Mouse (Mus musculus) urinary bladder, postnatal 4 days (tissue): ENCODE measurements around the gene Wdr63.

Experiments
- DNase-seq, 2 experiments: peaks; one replicate each; pipeline ENCODE4 v3.0.0; 2021 to 2022; ENCODE audit warnings: low spot score in 2 of 2

Gene Wdr63

GRCm38 (mm10) chr3:146122125-146122420 is 14.1 kb upstream of the Wdr63 start:
- no peak for DNase-seq

GRCm38 (mm10) chr3:146121310-146122124 is 13.6 kb upstream of the Wdr63 start:
- no peak for DNase-seq

GRCm38 (mm10) chr3:146117997-146118457 is 10.1 kb upstream of the Wdr63 start:
- DNase-seq = no peak

- no peak for DNase-seq
Measured at GRCm38 (mm10) chr3:146117258-146117996, 9.5 kb upstream of the Wdr63 start, which contains the start of gene Mcoln3. Mcoln3 (plus strand) TSS chr3:146117450.

GRCm38 (mm10) chr3:146110916-146111315 is 3.0 kb upstream of the Wdr63 start:
- no peak for DNase-seq

GRCm38 (mm10) chr3:146110358-146110757 is 2.4 kb upstream of the Wdr63 start:
- no peak for DNase-seq

GRCm38 (mm10) chr3:146108945-146109344 is 1.0 kb upstream of the Wdr63 start:
- no peak for DNase-seq

- DNase-seq = no peak
Measured at GRCm38 (mm10) chr3:146107116-146107849, 647 bp downstream of the Wdr63 start.

GRCm38 (mm10) chr3:146102049-146102448 is 5.9 kb downstream of the Wdr63 start:
- DNase-seq = no peak

GRCm38 (mm10) chr3:146099925-146100324 is 8.0 kb downstream of the Wdr63 start:
- DNase-seq = no peak

GRCm38 (mm10) chr3:146097861-146098260 is 10.1 kb downstream of the Wdr63 start:
- no peak for DNase-seq

- DNase-seq = no peak
Measured at GRCm38 (mm10) chr3:146096986-146097385, 10.9 kb downstream of the Wdr63 start.

GRCm38 (mm10) chr3:146095066-146095465 is 12.9 kb downstream of the Wdr63 start:
- no peak for DNase-seq

GRCm38 (mm10) chr3:146090988-146091657 is 16.8 kb downstream of the Wdr63 start:
- DNase-seq = peak; percentile 6 to 55

GRCm38 (mm10) chr3:146080241-146080640 is 27.7 kb downstream of the Wdr63 start:
- DNase-seq = peak in 1 of 2 experiments; percentile 49

- no peak for DNase-seq
Measured at GRCm38 (mm10) chr3:146072780-146073179, 35.1 kb downstream of the Wdr63 start.

GRCm38 (mm10) chr3:146069276-146069675 is 38.7 kb downstream of the Wdr63 start:
- DNase-seq = no peak

- peak in 1 of 2 experiments; percentile 38 for DNase-seq
Measured at GRCm38 (mm10) chr3:146063146-146063545, 44.8 kb downstream of the Wdr63 start.

- peak; percentile 14 to 38 for DNase-seq
Measured at GRCm38 (mm10) chr3:146059356-146059926, 48.5 kb downstream of the Wdr63 start.

- peak; percentile 18 to 63 for DNase-seq
Measured at GRCm38 (mm10) chr3:146058263-146058662, 49.7 kb downstream of the Wdr63 start.

GRCm38 (mm10) chr3:146057131-146057530 is 50.8 kb downstream of the Wdr63 start:
- no peak for DNase-seq
